Mouse (Mus musculus) CH12.LX (cell line): ENCODE measurements around the gene B430306N03Rik. TPM values are rescaled to one million over a fixed set of nuclear protein-coding genes. Genes with fewer than 3 reads are reported as not detected.

Source experiments
- DNase-seq: peaks from one replicate; pipeline ENCODE4 v3.0.0-alpha.2; 2013; ENCODE audit errors: extremely low read depth
- H3K27ac ChIP-seq: 2 replicates; pipeline ENCODE4 v1.5.1; 2012; ENCODE audit warnings: low read depth, mild to moderate bottlenecking, control low read depth, moderate library complexity; ENCODE audit not compliant: insufficient read depth
- H3K27me3 ChIP-seq: replicated peaks from 2 replicates; pipeline ENCODE3; 2012; ENCODE audit warnings: inconsistent platforms
- H3K36me3 ChIP-seq, 2 experiments: replicated peaks in 1 of 2; 2 replicates each; pipeline versions ENCODE3 to v1.6.1; 2012; ENCODE audit warnings: inconsistent platforms in 1 of 2, low read length in 1 of 2, mild to moderate bottlenecking in 1 of 2, mixed read lengths in 1 of 2, moderate library complexity in 1 of 2; ENCODE audit not compliant: control insufficient read depth in 1 of 2, insufficient read depth in 1 of 2
- H3K4me1 ChIP-seq, 2 experiments: 2 replicates each; pipeline ENCODE4 v1.6.1; 2012; ENCODE audit warnings: inconsistent platforms in 1 of 2, moderate library complexity in 1 of 2; ENCODE audit not compliant: insufficient read depth in 2 of 2, control insufficient read depth in 1 of 2
- H3K4me2 ChIP-seq: 2 replicates; pipeline ENCODE4 v1.6.1; 2012; ENCODE audit warnings: low read depth, mild to moderate bottlenecking, control low read depth; ENCODE audit not compliant: poor library complexity, insufficient read depth, severe bottlenecking
- H3K4me3 ChIP-seq, 3 experiments: fragments of 150-350 bp in 1 of 3; sonication (generic) in 1 of 3; replicated peaks in 1 of 3; 2 replicates each; pipeline versions ENCODE3 to v1.5.1; 2011 to 2012; ENCODE audit warnings: low read depth in 2 of 3, low read length in 2 of 3, mild to moderate bottlenecking in 2 of 3, moderate library complexity in 2 of 3, control low read depth in 1 of 3, improper control_type of control experiment in 1 of 3, inconsistent platforms in 1 of 3, mixed read lengths in 1 of 3; ENCODE audit not compliant: poor library complexity in 1 of 3
- H3K79me2 ChIP-seq: replicated peaks from 2 replicates; pipeline ENCODE4 v1.6.1; 2012; ENCODE audit warnings: mild to moderate bottlenecking, moderate library complexity; ENCODE audit not compliant: control insufficient read depth, poor library complexity, insufficient read depth, severe bottlenecking; ENCODE audit errors: extremely low read depth
- H3K9ac ChIP-seq: 2 replicates; pipeline ENCODE4 v1.6.1; 2012; ENCODE audit warnings: low read depth, mild to moderate bottlenecking, control low read depth, moderate library complexity; ENCODE audit not compliant: insufficient read depth
- H3K9me3 ChIP-seq: replicated peaks from 2 replicates; pipeline ENCODE3; 2012; ENCODE audit warnings: low read length, inconsistent platforms, mixed read lengths
- BHLHE40 ChIP-seq: IDR thresholded peaks from 2 replicates; pipeline ENCODE4 v1.6.1; 2011; ENCODE audit warnings: mild to moderate bottlenecking, low read depth, low read length, improper control_type of control experiment
- CHD1 ChIP-seq: IDR thresholded peaks from 2 replicates; pipeline ENCODE4 v1.6.1; 2012; ENCODE audit warnings: low read depth, low read length, improper control_type of control experiment, inconsistent platforms
- CTCF ChIP-seq, 2 experiments: IDR thresholded peaks in 1 of 2; conservative IDR thresholded peaks in 1 of 2; 2 replicates each; pipeline ENCODE4 v1.5.1; 2011 to 2012; ENCODE audit warnings: low read depth in 2 of 2, low read length in 2 of 2, improper control_type of control experiment in 1 of 2, inconsistent platforms in 1 of 2, mild to moderate bottlenecking in 1 of 2, moderate library complexity in 1 of 2
- ELF1 ChIP-seq: IDR thresholded peaks from 2 replicates; pipeline ENCODE4 v1.6.1; 2014; ENCODE audit warnings: low read depth, mild to moderate bottlenecking, inconsistent platforms, low read length, improper control_type of control experiment
- EP300 ChIP-seq: IDR thresholded peaks from 2 replicates; pipeline ENCODE4 v1.6.1; 2011; ENCODE audit warnings: low read length, improper control_type of control experiment
- ETS1 ChIP-seq: conservative IDR thresholded peaks from 2 replicates; pipeline ENCODE4 v1.6.1; 2012; ENCODE audit warnings: low read depth, mild to moderate bottlenecking, inconsistent platforms, low read length, improper control_type of control experiment, moderate library complexity
- IRF4 ChIP-seq: IDR thresholded peaks from 2 replicates; pipeline ENCODE4 v1.6.1; 2014; ENCODE audit warnings: low read depth, mild to moderate bottlenecking, inconsistent platforms, low read length, improper control_type of control experiment
- JUN ChIP-seq: IDR thresholded peaks from 2 replicates; pipeline ENCODE4 v1.6.1; 2011; ENCODE audit warnings: low read depth, mild to moderate bottlenecking, low read length, improper control_type of control experiment, moderate library complexity; ENCODE audit not compliant: insufficient read depth
- JUND ChIP-seq: conservative IDR thresholded peaks from 2 replicates; pipeline ENCODE4 v1.6.1; 2011; ENCODE audit warnings: low read depth, low read length, improper control_type of control experiment
- KAT2A ChIP-seq: IDR thresholded peaks from 2 replicates; pipeline ENCODE4 v1.6.1; 2012; ENCODE audit warnings: low read length, improper control_type of control experiment, inconsistent platforms; ENCODE audit not compliant: insufficient replicate concordance
- MAFK ChIP-seq: IDR thresholded peaks from 2 replicates; pipeline ENCODE4 v1.6.1; 2011; ENCODE audit warnings: low read length, improper control_type of control experiment; ENCODE audit not compliant: insufficient replicate concordance
- MEF2A ChIP-seq: IDR thresholded peaks from 2 replicates; pipeline ENCODE4 v1.6.1; 2014; ENCODE audit warnings: low read depth, mild to moderate bottlenecking, inconsistent platforms, low read length, improper control_type of control experiment, borderline replicate concordance
- NELFE ChIP-seq: IDR thresholded peaks from 2 replicates; pipeline ENCODE4 v1.6.1; 2011; ENCODE audit warnings: low read depth, low read length, improper control_type of control experiment
- POLR2AphosphoS2 ChIP-seq: IDR thresholded peaks from 2 replicates; pipeline ENCODE4 v1.6.1; 2011; ENCODE audit warnings: low read depth, low read length, improper control_type of control experiment
- RCOR1 ChIP-seq: conservative IDR thresholded peaks from 2 replicates; pipeline ENCODE4 v1.6.1; 2012; ENCODE audit warnings: low read depth, mild to moderate bottlenecking, inconsistent platforms, low read length, improper control_type of control experiment
- SMC3 ChIP-seq: IDR thresholded peaks from 2 replicates; pipeline ENCODE4 v1.6.1; 2011; ENCODE audit warnings: low read depth, low read length, improper control_type of control experiment
- TBP ChIP-seq: conservative IDR thresholded peaks from 2 replicates; pipeline ENCODE4 v1.6.1; 2011; ENCODE audit warnings: low read depth, low read length, improper control_type of control experiment
- TCF12 ChIP-seq: IDR thresholded peaks from 2 replicates; pipeline ENCODE4 v1.6.1; 2014; ENCODE audit warnings: low read depth, mild to moderate bottlenecking, inconsistent platforms, low read length, improper control_type of control experiment
- USF2 ChIP-seq: conservative IDR thresholded peaks from 2 replicates; pipeline ENCODE4 v1.6.1; 2011; ENCODE audit warnings: low read depth, low read length, improper control_type of control experiment
- ZNF384 ChIP-seq: IDR thresholded peaks from 2 replicates; pipeline ENCODE4 v1.6.1; 2012; ENCODE audit warnings: low read depth, low read length, improper control_type of control experiment, inconsistent platforms
- dilution Hi-C: fragments of 300-500 bp; cut with MboI; formaldehyde crosslinking; loops from 2 replicates; pipeline ENCODE4 v1.14.3; 2020; ENCODE audit warnings: low sequenced_read_pairs; ENCODE audit not compliant: extremely low pct_unique_long_range_greater_than_20kb, extremely low pct_ligation_motif_present
- in situ Hi-C: fragments of 300-500 bp; cut with MboI; formaldehyde crosslinking; loops from 3 replicates; pipeline ENCODE4 v1.14.3; 2019; ENCODE audit warnings: low sequenced_read_pairs, low pct_ligation_motif_present, low pct_unique_long_range_greater_than_20kb, mixed read lengths
- polyA plus RNA-seq: library from polyadenylated mRNA; unstranded; fragments of >175 nt; gene quantifications from 2 replicates; pipeline ENCODE4 v1.2.1, GENCODE M21; 2012; ENCODE audit warnings: low read depth; ENCODE audit not compliant: insufficient read length
- total RNA-seq, 2 experiments: library from RNA; depleted of rRNA; stranded (reverse); fragments of 300-350 nt in 1 of 2; fragments of >200 nt in 1 of 2; gene quantifications; 2 replicates each; pipeline ENCODE4 v1.2.3; 2012 to 2014

Gene B430306N03Rik
- total and polyA plus RNA-seq, 3 experiments, result 0.08 to 1.0 (median 0.21) TPM

DNA sequence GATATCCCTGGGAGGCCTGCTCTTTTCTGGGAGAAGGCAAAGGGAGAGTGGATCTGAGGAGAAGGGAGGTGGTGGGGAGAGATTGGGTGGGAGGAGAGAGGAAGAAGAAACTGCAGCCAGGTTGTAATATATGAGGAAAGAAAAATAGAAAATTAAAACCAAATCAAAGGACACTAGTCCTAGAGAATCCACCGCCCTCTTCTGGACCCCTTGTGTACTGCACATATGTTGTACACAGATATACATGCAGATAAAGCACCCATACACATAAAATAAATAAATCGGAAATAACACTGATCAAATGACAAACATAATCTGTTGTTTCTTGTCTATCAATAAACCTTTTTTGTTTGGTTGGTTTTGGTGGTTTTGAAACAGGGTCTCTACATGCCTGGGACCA is 28.7 kb upstream of the B430306N03Rik start:
- TF ChIP-seq CTCF (conservative IDR thresholded peaks at IDR 0.05 in 1 of 2, IDR thresholded peaks at IDR 0.05 in 1 of 2; ENCODE audit: low read depth in 2 of 2, low read length in 2 of 2) (peak in 1 of 2 experiments; percentile 39; a peak in 2 of 4 replicates), USF2 (no peak), ELF1 (no peak), CHD1 (no peak), POLR2AphosphoS2 (no peak), NELFE (no peak), ZNF384 (no peak), SMC3 (peak; percentile 15; the same call in 1 of the 2 replicates)
- no peak overlapping the region for H3K4me3 ChIP-seq
- H3K9ac ChIP-seq, result no peak overlapping the region
- H3K36me3 ChIP-seq, result no peaks in the 10 kb centered on the region
- no peak overlapping the region for H3K27ac ChIP-seq
- DNase-seq, result peak; percentile 26
- H3K79me2 ChIP-seq, result no peaks in the 10 kb centered on the region
- H3K27me3 ChIP-seq, result peaks cover 5% of the 10 kb centered on the region
- H3K4me1 ChIP-seq, result 0 out of 4 replicates have a peak, but pooled peaks cover 0 to 2% of the 10 kb centered on the region in 2 experiments
- no peak overlapping the region for H3K4me2 ChIP-seq
- H3K9me3 ChIP-seq, result peaks cover 7% of the 10 kb centered on the region
- in situ Hi-C loops, result loop anchor here (10.0 to 25.0 kb wide), 2 partner anchors 48 to 175 kb away; no protein-coding TSS in a partner anchor
- dilution Hi-C loops, result no loop called here

DNA sequence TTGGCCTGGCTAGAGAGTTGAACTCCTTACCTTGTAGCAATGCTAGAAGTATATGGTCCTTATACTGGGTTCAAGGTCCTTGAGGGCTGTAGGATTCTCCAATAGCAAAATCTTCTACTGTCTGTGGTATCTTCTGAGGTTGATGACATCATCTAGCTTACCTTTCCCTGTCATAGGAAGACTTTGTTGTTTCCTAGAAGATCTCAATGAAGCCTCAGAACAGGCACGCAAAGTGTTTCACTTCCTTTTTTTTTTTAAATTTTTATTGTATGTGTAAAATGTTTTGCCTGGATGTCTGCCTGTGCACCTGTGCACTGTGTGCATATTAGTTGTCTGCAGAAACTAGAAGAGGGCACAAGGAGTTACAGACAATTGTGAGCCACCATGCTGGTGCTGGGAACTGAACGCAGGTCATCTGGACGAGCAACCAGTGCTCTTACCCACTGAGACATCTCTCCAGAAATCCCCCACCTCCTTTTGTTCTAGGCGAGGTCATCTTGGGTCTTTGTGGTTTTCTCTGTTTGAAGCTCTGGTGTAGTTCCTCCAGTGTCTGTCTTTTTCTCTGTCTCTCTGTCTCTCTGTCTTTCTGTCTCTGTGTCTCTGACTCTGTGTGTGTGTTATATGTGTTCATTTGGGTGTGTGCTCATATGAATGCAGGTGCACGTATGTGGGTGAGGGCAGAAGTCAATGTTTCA is 22.3 kb upstream of the B430306N03Rik start:
- H3K9me3 ChIP-seq, result peaks cover 10% of the 10 kb centered on the region
- no peak overlapping the region for H3K27ac ChIP-seq
- no peak overlapping the region for H3K9ac ChIP-seq
- H3K4me3 ChIP-seq, result peak overlapping the region in 1 of 3 experiments; percentile 9
- DNase-seq, result peak; percentile 84
- in situ Hi-C loops, result loop anchor here (25.0 kb wide), 1 partner anchor 181 kb away; no protein-coding TSS in a partner anchor
- no peaks in the 10 kb centered on the region for H3K36me3 ChIP-seq
- dilution Hi-C loops, result no loop called here
- no peaks in the 10 kb centered on the region for H3K79me2 ChIP-seq
- peaks cover 5% of the 10 kb centered on the region for H3K27me3 ChIP-seq
- peaks cover 13 to 37% of the 10 kb centered on the region in 2 experiments for H3K4me1 ChIP-seq
- TF ChIP-seq ETS1, result peak; percentile 88
- TF ChIP-seq IRF4, result peak; percentile 93
- TF ChIP-seq EP300, result peak; percentile 98
- peak; percentile 88 for TF ChIP-seq BHLHE40
- peak; percentile 91 for TF ChIP-seq JUN
- TF ChIP-seq MEF2A, result peak; percentile 82
- peak; percentile 91 for TF ChIP-seq JUND
- no peak for TF ChIP-seq SMC3
- no peak for TF ChIP-seq CTCF (conservative IDR thresholded peaks at IDR 0.05 in 1 of 2, IDR thresholded peaks at IDR 0.05 in 1 of 2; ENCODE audit: low read depth in 2 of 2, low read length in 2 of 2)
- peak; percentile 85 for TF ChIP-seq RCOR1
- 0 out of 2 replicates have a peak, but pooled peaks have one; percentile 15 for TF ChIP-seq TBP
- TF ChIP-seq TCF12, result peak; percentile 80
- TF ChIP-seq ZNF384, result peak; percentile 96
- no peak for TF ChIP-seq KAT2A
- TF ChIP-seq CHD1, result no peak
- TF ChIP-seq MAFK, result peak; percentile 83
- TF ChIP-seq, all 38 proteins: peak for 12
- H3K4me2 ChIP-seq, result no peak overlapping the region
